Comparison of ENCODE assay signal across 8 mouse cellular contexts in genomic region chr17:87044364-87044763, GRCm38 (mm10). TPM values are rescaled to one million over a fixed set of nuclear protein-coding genes. Genes with fewer than 3 reads are reported as not detected.
DNase-seq lines count a peak whose midpoint lies in the region; ATAC-seq and TF ChIP-seq lines count a peak whose summit lies in the region.

No protein-coding gene starts in this region.

- H3K27ac ChIP-seq in embryonic facial prominence, embryonic 11.5 days (replicated peaks; ENCODE audit: low read depth, low read length): no peak overlapping the region
- H3K27ac ChIP-seq in heart, adult 2 months: no peak overlapping the region
- H3K27ac ChIP-seq in limb, embryonic 13.5 days: no peak overlapping the region
- H3K27ac ChIP-seq in midbrain, embryonic 16.5 days (ENCODE audit: low read length): no peak overlapping the region
- no peak overlapping the region for H3K27ac ChIP-seq in spleen, adult 2 months (ENCODE audit: insufficient read depth, low read length)

- H3K4me2 ChIP-seq in embryonic facial prominence, embryonic 11.5 days (ENCODE audit: low read depth, low read length): no peak overlapping the region
- H3K4me2 ChIP-seq in limb, embryonic 13.5 days (replicated peaks): no peak overlapping the region
- no peak overlapping the region for H3K4me2 ChIP-seq in midbrain, embryonic 16.5 days (ENCODE audit: low read length)

- H3K9me3 ChIP-seq in embryonic facial prominence, embryonic 11.5 days (replicated peaks; ENCODE audit: control insufficient read depth, low read length): no peaks in the 10 kb centered on the region
- H3K9me3 ChIP-seq in limb, embryonic 13.5 days: no peaks in the 10 kb centered on the region
- H3K9me3 ChIP-seq in midbrain, embryonic 16.5 days (replicated peaks; ENCODE audit: control insufficient read depth, low read length, poor library complexity, severe bottlenecking): no peaks in the 10 kb centered on the region

- ATAC-seq in embryonic facial prominence, embryonic 11.5 days (replicated peaks; ENCODE audit: insufficient number of reproducible peaks, low FRiP score, low TSS enrichment, low read depth): 0 out of 2 replicates have a peak, but pooled peaks have one; percentile 65
- peak; percentile 89 for ATAC-seq in limb, embryonic 13.5 days (ENCODE audit: low FRiP score, low read depth)
- peak; percentile 69 for ATAC-seq in midbrain, embryonic 16.5 days

- H3K9ac ChIP-seq in embryonic facial prominence, embryonic 11.5 days (replicated peaks; ENCODE audit: low read length): no peak overlapping the region
- H3K9ac ChIP-seq in heart, adult 2 months (ENCODE audit: low read depth, low read length): no peak overlapping the region
- no peak overlapping the region for H3K9ac ChIP-seq in limb, embryonic 13.5 days
- H3K9ac ChIP-seq in midbrain, embryonic 16.5 days (ENCODE audit: low read depth, low read length): no peak overlapping the region

- TF ChIP-seq EP300 in heart, adult 2 months (IDR thresholded peaks at IDR 0.05; ENCODE audit: insufficient read depth, low read depth, low read length): peak; percentile 99

- H3K27me3 ChIP-seq in embryonic facial prominence, embryonic 11.5 days (ENCODE audit: control insufficient read depth, insufficient read depth, low read length): no peaks in the 10 kb centered on the region
- H3K27me3 ChIP-seq in heart, adult 2 months (ENCODE audit: control insufficient read depth, insufficient read depth, low read length): no peaks in the 10 kb centered on the region
- H3K27me3 ChIP-seq in limb, embryonic 13.5 days: no peaks in the 10 kb centered on the region
- no peaks in the 10 kb centered on the region for H3K27me3 ChIP-seq in midbrain, embryonic 16.5 days (ENCODE audit: control insufficient read depth, insufficient read depth, low read depth, low read length)
- H3K27me3 ChIP-seq in spleen, adult 2 months (ENCODE audit: control insufficient read depth, insufficient read depth, low read length): no peaks in the 10 kb centered on the region

- no peak for TF ChIP-seq POLR2A in heart, adult 2 months (IDR thresholded peaks at IDR 0.05; ENCODE audit: insufficient read depth, low read depth, low read length)
- no peak for TF ChIP-seq POLR2A in spleen, adult 2 months (IDR thresholded peaks at IDR 0.05; ENCODE audit: low read depth, low read length)

- no peak for TF ChIP-seq CTCF in heart, adult 2 months (IDR thresholded peaks at IDR 0.05)
- TF ChIP-seq CTCF in spleen, adult 2 months (IDR thresholded peaks at IDR 0.05; ENCODE audit: extremely low read depth, insufficient read depth, insufficient read length, insufficient replicate concordance): peak; percentile 100

- WGBS in embryonic facial prominence, embryonic 11.5 days: 2% methylated on average over 15 of the region's 15 CpGs
- WGBS in heart, adult 2 months: 3% methylated on average over 15 of the region's 15 CpGs
- WGBS in limb, embryonic 13.5 days: under 1% methylated on average over 15 of the region's 15 CpGs
- WGBS in midbrain, embryonic 16.5 days: 2% methylated on average over 15 of the region's 15 CpGs
- WGBS in spleen, adult 2 months: 4% methylated on average over 15 of the region's 15 CpGs

- peak; percentile 52 for DNase-seq in 3134 (ENCODE audit: extremely low read depth, insufficient read length, low spot score)
- peak; percentile 93 for DNase-seq in adrenal gland, postnatal 14 days
- peak; percentile 98 for DNase-seq in embryonic facial prominence, embryonic 11.5 days (ENCODE audit: low spot score)
- DNase-seq in heart, adult 2 months: peak; percentile 88
- DNase-seq in kidney, adult 9 months: peak; percentile 95
- peak; percentile 78 to 85 for DNase-seq in spleen, adult 2 months (ENCODE audit: low read depth in 1 of 2, low spot score in 2 of 2)

- intact Hi-C loops in heart, adult 2 months (cut with DNase I): loop anchor here (2.0 to 10.0 kb wide), 7 partner anchors 20 to 560 kb away; partner anchors contain the start of genes Cript, Pigf, Rhoq and Socs5

- H3K79me2 ChIP-seq in heart, adult 2 months (replicated peaks; ENCODE audit: control insufficient read depth, insufficient read depth, low read length): no peaks in the 10 kb centered on the region

- H3K4me3 ChIP-seq in embryonic facial prominence, embryonic 11.5 days (ENCODE audit: low read depth, low read length): no peak overlapping the region
- no peak overlapping the region for H3K4me3 ChIP-seq in heart, adult 2 months
- no peak overlapping the region for H3K4me3 ChIP-seq in limb, embryonic 13.5 days
- no peak overlapping the region for H3K4me3 ChIP-seq in midbrain, embryonic 16.5 days (ENCODE audit: low read depth, low read length)
- no peak overlapping the region for H3K4me3 ChIP-seq in spleen, adult 2 months (ENCODE audit: extremely low read depth, insufficient read depth, insufficient read length)

- H3K4me1 ChIP-seq in embryonic facial prominence, embryonic 11.5 days (ENCODE audit: control insufficient read depth, insufficient read depth, low read length): no peaks in the 10 kb centered on the region
- peaks cover 1% of the 10 kb centered on the region; the same call in 1 of the 2 replicates for H3K4me1 ChIP-seq in heart, adult 2 months (ENCODE audit: control insufficient read depth, insufficient read depth, low read length)
- H3K4me1 ChIP-seq in limb, embryonic 13.5 days: peaks cover 3% of the 10 kb centered on the region; the same call in 1 of the 2 replicates
- H3K4me1 ChIP-seq in midbrain, embryonic 16.5 days (ENCODE audit: control insufficient read depth, insufficient read depth, low read length): peaks cover 3% of the 10 kb centered on the region
- no peaks in the 10 kb centered on the region for H3K4me1 ChIP-seq in spleen, adult 2 months (ENCODE audit: control insufficient read depth, insufficient read depth, insufficient read length)

- H3K36me3 ChIP-seq in embryonic facial prominence, embryonic 11.5 days (replicated peaks; ENCODE audit: control insufficient read depth, insufficient read depth, low read depth, low read length): no peaks in the 10 kb centered on the region
- no peaks in the 10 kb centered on the region for H3K36me3 ChIP-seq in heart, adult 2 months (ENCODE audit: control insufficient read depth, insufficient read depth, low read length)
- no peaks in the 10 kb centered on the region for H3K36me3 ChIP-seq in limb, embryonic 13.5 days
- H3K36me3 ChIP-seq in midbrain, embryonic 16.5 days (ENCODE audit: control insufficient read depth, insufficient read depth, low read length): no peaks in the 10 kb centered on the region
- H3K36me3 ChIP-seq in spleen, adult 2 months (ENCODE audit: control insufficient read depth, insufficient read depth, low read length): no peaks in the 10 kb centered on the region

RNA-seq across cellular contexts. Expression of gene Cript, which starts 19.0 kb away (rescaled TPM):
- 54.2 and 55.5 TPM in 2 replicates for total RNA-seq in adrenal gland, postnatal 14 days (2021)
- 185 and 191 TPM in 2 replicates for polyA plus RNA-seq in embryonic facial prominence, embryonic 11.5 days (2014; fragmentation: Nextera tagmentation; extraction: Ambion mirVana)
- total RNA-seq in heart, adult 2 months (2021): 10 to 100 TPM; 43.5 to 43.7 TPM
- 15.3 and 32.2 TPM in 2 replicates for polyA plus RNA-seq in heart, adult 2 months (2012; rRNA removed)
- polyA plus RNA-seq in limb, embryonic 13.5 days (2015; fragmentation: Nextera tagmentation; extraction: Ambion mirVana): 139 and 140 TPM in 2 replicates
- 209 and 213 TPM in 2 replicates for polyA plus RNA-seq in midbrain, embryonic 16.5 days (2015; fragmentation: Nextera tagmentation; extraction: Ambion mirVana)
- polyA plus RNA-seq in spleen, adult 2 months (2012; rRNA removed): 3.9 and 5.0 TPM in 2 replicates

RNA-seq across cellular contexts. Expression of gene Pigf, which starts 19.2 kb away (rescaled TPM):
- 9.8 and 13.0 TPM in 2 replicates for total RNA-seq in adrenal gland, postnatal 14 days (2021)
- 39.9 and 49.1 TPM in 2 replicates for polyA plus RNA-seq in embryonic facial prominence, embryonic 11.5 days (2014; fragmentation: Nextera tagmentation; extraction: Ambion mirVana)
- total RNA-seq in heart, adult 2 months (2021): 1 to 10 TPM; 3.4 to 5.2 TPM
- 2.4 and 4.0 TPM in 2 replicates for polyA plus RNA-seq in heart, adult 2 months (2012; rRNA removed)
- 29.2 and 30.6 TPM in 2 replicates for polyA plus RNA-seq in limb, embryonic 13.5 days (2015; fragmentation: Nextera tagmentation; extraction: Ambion mirVana)
- 30.9 and 32.7 TPM in 2 replicates for polyA plus RNA-seq in midbrain, embryonic 16.5 days (2015; fragmentation: Nextera tagmentation; extraction: Ambion mirVana)
- polyA plus RNA-seq in spleen, adult 2 months (2012; rRNA removed): 2.1 and 2.2 TPM in 2 replicates
